Comparison of ENCODE assay signal across 11 mouse cellular contexts in genomic region chr14:12718766-12719165, GRCm38 (mm10).
"Had no signal": no experiment of that assay in that cellular context is flagged by ENCODE, and none has a peak within 500 bp of the region (broad histone marks: within the 10 kb centered on the region; RNA-seq: fewer than 3 reads in every experiment).

No protein-coding gene starts in this region.

- H3K4me2 ChIP-seq: kidney, embryonic 15.5 days; liver, embryonic 11.5 days; liver, embryonic 15.5 days had no signal

- H3K4me1 ChIP-seq: kidney, embryonic 15.5 days; liver, embryonic 15.5 days had no signal

- H3K9me3 ChIP-seq: kidney, embryonic 15.5 days; liver, embryonic 15.5 days had no signal

- H3K27me3 ChIP-seq: kidney, embryonic 15.5 days; liver, embryonic 15.5 days had no signal

- H3K27ac ChIP-seq: kidney, embryonic 15.5 days; liver, embryonic 15.5 days; stomach, postnatal 0 days had no signal

- H3K36me3 ChIP-seq: kidney, embryonic 15.5 days; liver, embryonic 15.5 days had no signal

- ATAC-seq: lung, postnatal 0 days had no signal

- H3K4me3 ChIP-seq: kidney, embryonic 15.5 days; liver, embryonic 15.5 days had no signal

- H3K9ac ChIP-seq: kidney, embryonic 15.5 days; liver, embryonic 15.5 days had no signal

- DNase-seq: kidney, postnatal 14 days; left cerebral cortex, postnatal 4 days; lung, adult 2 months; lung, postnatal 36 days; right cerebral cortex, adult 18-20 months; thymus, postnatal 4 days had no signal
